In genomic region chr10:120646862-120647311, GRCm38 (mm10) we compare ENCODE assay signal across 9 mouse cellular contexts.
DNase-seq lines count a peak whose midpoint lies in the region; ATAC-seq lines count a peak whose summit lies in the region.
"Had no signal": no experiment of that assay in that cellular context is flagged by ENCODE, and none has a peak within 500 bp of the region (broad histone marks: within the 10 kb centered on the region; RNA-seq: fewer than 3 reads in every experiment).

No protein-coding gene starts in this region.

- WGBS in embryonic facial prominence, embryonic 14.5 days, result 5% methylated on average over 14 of the region's 14 CpGs
- 2% methylated on average over 14 of the region's 14 CpGs for WGBS in hindbrain, embryonic 13.5 days

- peak overlapping the region; percentile 45 for H3K4me2 ChIP-seq in embryonic facial prominence, embryonic 14.5 days (ENCODE audit: low read depth, low read length)
- peak overlapping the region; percentile 45 for H3K4me2 ChIP-seq in hindbrain, embryonic 13.5 days

- H3K36me3 ChIP-seq in embryonic facial prominence, embryonic 14.5 days (ENCODE audit: control insufficient read depth, insufficient read depth, low read length), result no peaks in the 10 kb centered on the region
- H3K36me3 ChIP-seq in hindbrain, embryonic 13.5 days, result no peaks in the 10 kb centered on the region

- peak overlapping the region; percentile 26; the same call in 1 of the 2 replicates for H3K9ac ChIP-seq in embryonic facial prominence, embryonic 14.5 days (ENCODE audit: low read depth, low read length)
- H3K9ac ChIP-seq in hindbrain, embryonic 13.5 days, result 0 out of 2 replicates have a peak overlapping the region, but pooled peaks have one; percentile 40

- DNase-seq in frontal cortex, postnatal 36 days (ENCODE audit: low spot score in 2 of 2), result no peak
- DNase-seq in ZHBTc4 (ENCODE audit: low read depth, low spot score), result peak; percentile 30
- DNase-seq in embryonic facial prominence, embryonic 14.5 days (ENCODE audit: low spot score), result peak; percentile 90
- peak; percentile 10 for DNase-seq in lung, postnatal 36 days
- no peak for DNase-seq in thymus, postnatal 10 days (ENCODE audit: low spot score in 2 of 2)
- DNase-seq in thymus, postnatal 36 days, result no peak

- peak overlapping the region; percentile 15 for H3K4me3 ChIP-seq in embryonic facial prominence, embryonic 14.5 days (ENCODE audit: low read depth, low read length)
- peak overlapping the region; percentile 13 for H3K4me3 ChIP-seq in hindbrain, embryonic 13.5 days
- H3K4me3 ChIP-seq: megakaryocyte, embryonic 14.5 days had no signal

- peaks cover 16% of the 10 kb centered on the region for H3K4me1 ChIP-seq in embryonic facial prominence, embryonic 14.5 days (ENCODE audit: control insufficient read depth, insufficient read depth, low read length)
- peaks cover 21% of the 10 kb centered on the region for H3K4me1 ChIP-seq in hindbrain, embryonic 13.5 days (replicated peaks)

- H3K27ac ChIP-seq in embryonic facial prominence, embryonic 14.5 days (replicated peaks; ENCODE audit: low read depth, low read length), result peak overlapping the region; percentile 53
- H3K27ac ChIP-seq in hindbrain, embryonic 13.5 days, result peak overlapping the region; percentile 53

- H3K27me3 ChIP-seq in embryonic facial prominence, embryonic 14.5 days (replicated peaks; ENCODE audit: control insufficient read depth, insufficient read depth, low read length), result no peaks in the 10 kb centered on the region
- no peaks in the 10 kb centered on the region for H3K27me3 ChIP-seq in hindbrain, embryonic 13.5 days
- H3K27me3 ChIP-seq: megakaryocyte, embryonic 14.5 days had no signal

- ATAC-seq in frontal cortex, adult (ENCODE audit: low TSS enrichment), result peak; percentile 81
- ATAC-seq in embryonic facial prominence, embryonic 14.5 days (ENCODE audit: low read depth), result peak; percentile 89
- ATAC-seq in hindbrain, embryonic 13.5 days (ENCODE audit: low FRiP score), result peak; percentile 74; the same call in 1 of the 2 replicates

- H3K9me3 ChIP-seq in embryonic facial prominence, embryonic 14.5 days (ENCODE audit: control insufficient read depth, low read length), result 0 out of 2 replicates have a peak, but pooled peaks cover 4% of the 10 kb centered on the region
- peaks cover 3% of the 10 kb centered on the region; the same call in 1 of the 2 replicates for H3K9me3 ChIP-seq in hindbrain, embryonic 13.5 days

Comparison
In these comparisons a context has a peak if more than half of its experiments do, and no peak if none do; other contexts are left out.
1. DNase-seq: peak in ZHBTc4 (single experiment), embryonic facial prominence, embryonic 14.5 days (single experiment) and lung, postnatal 36 days (single experiment); none in frontal cortex, postnatal 36 days (0 of 2), thymus, postnatal 10 days (0 of 2) and thymus, postnatal 36 days (0 of 2).
2. Peak in every context shown above with its lines, with median percentiles within 50 percentile points of each other: ATAC-seq.